Mouse (Mus musculus) embryonic facial prominence, embryonic 10.5 days (tissue): ENCODE data around the gene Als2cr12. TPM values are rescaled to one million over a fixed set of nuclear protein-coding genes. Genes with fewer than 3 reads are reported as not detected.
"Not testable (repeated sequence)": the region's sequence is repeated elsewhere in the genome, so short reads cannot be mapped to it uniquely, and the experiment has no call there.

Experiments used
- DNase-seq: peaks from one replicate; pipeline ENCODE4 v3.0.0-alpha.2; 2017; ENCODE audit warnings: low spot score
- H3K27ac ChIP-seq: fragments of 300-500 bp; sonication (generic); replicated peaks from 2 replicates; pipeline ENCODE4 v1.5.1; 2016; ENCODE audit warnings: mild to moderate bottlenecking
- H3K27me3 ChIP-seq: fragments of 300-500 bp; sonication (generic); replicated peaks from 2 replicates; pipeline ENCODE4 v1.6.1; 2016; ENCODE audit warnings: low read depth, mild to moderate bottlenecking; ENCODE audit not compliant: poor library complexity, severe bottlenecking
- H3K36me3 ChIP-seq: fragments of 300-500 bp; sonication (generic); replicated peaks from 2 replicates; pipeline ENCODE4 v1.6.1; 2016; ENCODE audit warnings: mild to moderate bottlenecking, moderate library complexity
- H3K4me1 ChIP-seq: fragments of 300-500 bp; sonication (generic); 2 replicates; pipeline ENCODE4 v1.6.1; 2016
- H3K4me3 ChIP-seq: fragments of 300-500 bp; sonication (generic); 2 replicates; pipeline ENCODE4 v1.5.1; 2016; ENCODE audit warnings: mild to moderate bottlenecking, moderate library complexity
- H3K9me3 ChIP-seq: fragments of 300-500 bp; sonication (generic); 2 replicates; pipeline ENCODE4 v1.6.1; 2016; ENCODE audit warnings: mild to moderate bottlenecking
- WGBS: fragments of 180-500 bp; shearing (Covaris S2); methylation state at CpG from one replicate; pipeline ENCODE4 v1.1.7; 2016; 5-methylcytosine and 5-hydroxymethylcytosine counted together
- polyA plus RNA-seq: library from polyadenylated mRNA; unstranded; fragments of >200 nt; fragmentation: Nextera tagmentation; extraction: Ambion mirVana; gene quantifications from 2 replicates; pipeline ENCODE4 v1.2.1, GENCODE M21; 2016

Als2cr12 gene
- polyA plus RNA-seq, 1 experiment from 2014 or later, result not detected

- H3K36me3 ChIP-seq, result peaks cover 50% of the 10 kb centered on the region
- no peak overlapping the region for H3K27ac ChIP-seq
- H3K4me1 ChIP-seq, result peaks cover 23% of the 10 kb centered on the region
- H3K27me3 ChIP-seq, result no peaks in the 10 kb centered on the region
- DNase-seq, result no peak
- H3K9me3 ChIP-seq, result no peaks in the 10 kb centered on the region
- no peak overlapping the region for H3K4me3 ChIP-seq
Observed at GRCm38 (mm10) chr1:58715536-58715935, 19.7 kb upstream of the Als2cr12 start.

DNA sequence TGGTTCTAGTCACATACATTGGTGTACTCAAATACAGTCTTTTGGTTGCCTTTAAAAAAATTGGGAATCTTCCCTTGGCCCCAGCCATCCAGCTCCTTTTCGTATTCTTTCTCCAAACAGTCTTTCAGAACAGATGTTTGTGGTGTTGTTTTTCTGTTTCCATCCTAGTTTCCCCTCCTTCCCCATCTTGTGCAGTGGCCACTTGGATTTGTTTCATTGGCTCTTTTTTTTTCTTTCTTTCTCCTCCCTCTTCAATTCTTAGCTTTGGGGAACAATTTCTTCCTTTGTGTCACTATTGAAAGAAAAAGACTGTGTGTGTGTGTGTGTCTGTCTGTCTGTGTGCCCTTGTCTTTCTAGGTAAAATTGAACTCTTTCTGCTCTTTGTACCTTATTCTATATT is 18.6 kb upstream of the Als2cr12 start:
- peaks cover 23% of the 10 kb centered on the region for H3K4me1 ChIP-seq
- peaks cover 40% of the 10 kb centered on the region for H3K36me3 ChIP-seq
- H3K9me3 ChIP-seq, result no peaks in the 10 kb centered on the region
- H3K27me3 ChIP-seq, result no peaks in the 10 kb centered on the region
- no peak for DNase-seq
- peak overlapping the region; percentile 96 for H3K27ac ChIP-seq
- peak overlapping the region; percentile 79 for H3K4me3 ChIP-seq
- 66% methylated on average over 1 of the region's 1 CpGs for WGBS

- Histone ChIP-seq H3K36me3 (peaks cover 35% of the 10 kb centered on the region), H3K27me3 (no peaks in the 10 kb centered on the region), H3K9me3 (no peaks in the 10 kb centered on the region), H3K4me1 (peaks cover 23% of the 10 kb centered on the region), H3K27ac (peak overlapping the region; percentile 96), H3K4me3 (peak overlapping the region; percentile 79)
- DNase-seq, result peak; percentile 19
- WGBS, result 55% methylated on average over 4 of the region's 4 CpGs
Observed at GRCm38 (mm10) chr1:58713893-58714231, 18.1 kb upstream of the Als2cr12 start.

- Histone ChIP-seq H3K27ac (peak overlapping the region; percentile 96), H3K9me3 (no peaks in the 10 kb centered on the region), H3K4me1 (peaks cover 23% of the 10 kb centered on the region), H3K4me3 (peak overlapping the region; percentile 79), H3K27me3 (no peaks in the 10 kb centered on the region), H3K36me3 (peaks cover 34% of the 10 kb centered on the region)
- peak; percentile 72 for DNase-seq
- 2% methylated on average over 31 of the region's 31 CpGs for WGBS
Observed at GRCm38 (mm10) chr1:58713081-58713892, 17.5 kb upstream of the Als2cr12 start.

- Histone ChIP-seq H3K4me3 (peak overlapping the region; percentile 79), H3K27ac (peak overlapping the region; percentile 96), H3K4me1 (peaks cover 23% of the 10 kb centered on the region), H3K9me3 (no peaks in the 10 kb centered on the region), H3K27me3 (no peaks in the 10 kb centered on the region), H3K36me3 (peaks cover 26% of the 10 kb centered on the region)
- 7% methylated on average over 17 of the region's 17 CpGs for WGBS
- DNase-seq, result peak; percentile 79
Observed at GRCm38 (mm10) chr1:58712076-58713061, 16.6 kb upstream of the Als2cr12 start.

GRCm38 (mm10) chr1:58711365-58712016 is 15.7 kb upstream of the Als2cr12 start, which contains the start of gene Cflar:
Gene Cflar (plus strand): TSS chr1:58711508.
- H3K27ac ChIP-seq, result peak within 1 kb of the TSS; percentile 96
- WGBS, result under 1% methylated on average over 45 of the region's 45 CpGs
- H3K4me1 ChIP-seq, result peaks cover 23% of the 10 kb centered on the region
- no peaks in the 10 kb centered on the region for H3K27me3 ChIP-seq
- H3K36me3 ChIP-seq, result peaks cover 19% of the 10 kb centered on the region
- DNase-seq, result peak; percentile 84
- no peaks in the 10 kb centered on the region for H3K9me3 ChIP-seq
- H3K4me3 ChIP-seq, result peak within 1 kb of the TSS; percentile 79

GRCm38 (mm10) chr1:58710711-58711364 is 15.0 kb upstream of the Als2cr12 start:
- no peaks in the 10 kb centered on the region for H3K27me3 ChIP-seq
- H3K4me3 ChIP-seq, result peak overlapping the region; percentile 79
- 54% methylated on average over 10 of the region's 10 CpGs for WGBS
- peaks cover 12% of the 10 kb centered on the region for H3K36me3 ChIP-seq
- no peaks in the 10 kb centered on the region for H3K9me3 ChIP-seq
- peak; percentile 36 for DNase-seq
- H3K27ac ChIP-seq, result peak overlapping the region; percentile 96
- H3K4me1 ChIP-seq, result peaks cover 19% of the 10 kb centered on the region

DNA sequence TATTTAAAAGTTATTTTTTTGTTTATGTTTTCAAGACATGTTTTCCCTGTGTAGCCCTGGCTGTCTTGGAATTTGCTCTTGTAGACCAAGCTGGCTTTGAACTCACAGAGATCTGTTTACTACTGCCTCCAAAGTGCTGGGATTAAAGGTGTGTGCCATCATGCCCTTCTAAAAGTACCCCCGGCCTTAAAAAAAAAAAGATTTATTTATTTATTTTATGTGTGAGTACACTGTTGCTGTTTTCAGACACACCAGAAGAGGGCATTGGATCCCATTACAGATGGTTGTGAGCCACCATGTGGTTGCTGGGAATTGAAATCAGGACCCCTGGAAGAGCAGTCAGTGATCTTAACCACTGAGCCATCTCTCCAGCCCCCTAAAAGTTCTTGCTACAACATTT is 14.3 kb upstream of the Als2cr12 start:
- not testable (repeated sequence) for H3K4me3 ChIP-seq, DNase-seq, H3K36me3 ChIP-seq, H3K9me3 ChIP-seq, H3K27me3 ChIP-seq, H3K27ac ChIP-seq
- 92% methylated on average over 1 of the region's 1 CpGs for WGBS
- peaks cover 14% of the 10 kb centered on the region for H3K4me1 ChIP-seq

- WGBS, result 85% methylated on average over 5 of the region's 5 CpGs
- not testable (repeated sequence) for DNase-seq
Observed at GRCm38 (mm10) chr1:58700580-58701162, 4.9 kb upstream of the Als2cr12 start.

DNA sequence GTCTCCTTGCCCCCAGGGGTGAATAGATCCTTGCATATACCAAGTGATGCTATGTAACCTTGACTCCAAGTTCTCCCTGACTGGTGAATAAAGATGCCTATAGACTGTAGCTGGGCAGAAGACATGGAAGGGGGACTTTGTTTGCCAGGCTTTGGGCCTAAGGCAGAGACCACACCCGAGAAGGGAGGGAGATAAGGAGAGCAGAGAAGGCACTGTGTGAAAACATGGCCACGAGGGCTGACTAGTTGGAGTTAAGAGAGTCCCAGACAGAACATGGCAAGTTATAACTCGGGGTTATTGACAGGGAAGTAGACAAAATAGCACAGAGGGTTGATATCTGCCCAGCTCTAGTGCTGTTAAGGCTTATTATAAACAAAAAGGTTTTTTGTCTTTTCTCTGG is 4.2 kb upstream of the Als2cr12 start:
- Histone ChIP-seq H3K36me3 (no peaks in the 10 kb centered on the region), H3K27me3 (no peaks in the 10 kb centered on the region), H3K27ac (no peak overlapping the region), H3K4me3 (no peak overlapping the region), H3K9me3 (no peaks in the 10 kb centered on the region), H3K4me1 (no peaks in the 10 kb centered on the region)
- no peak for DNase-seq
- 72% methylated on average over 3 of the region's 3 CpGs for WGBS

More at GRCm38 (mm10) chr1:58700580-58701162, 4.9 kb upstream of the Als2cr12 start:
- H3K27me3 ChIP-seq, H3K27ac ChIP-seq, H3K4me3 ChIP-seq, H3K4me1 ChIP-seq, H3K9me3 ChIP-seq, H3K36me3 ChIP-seq: not testable (repeated sequence)

DNA sequence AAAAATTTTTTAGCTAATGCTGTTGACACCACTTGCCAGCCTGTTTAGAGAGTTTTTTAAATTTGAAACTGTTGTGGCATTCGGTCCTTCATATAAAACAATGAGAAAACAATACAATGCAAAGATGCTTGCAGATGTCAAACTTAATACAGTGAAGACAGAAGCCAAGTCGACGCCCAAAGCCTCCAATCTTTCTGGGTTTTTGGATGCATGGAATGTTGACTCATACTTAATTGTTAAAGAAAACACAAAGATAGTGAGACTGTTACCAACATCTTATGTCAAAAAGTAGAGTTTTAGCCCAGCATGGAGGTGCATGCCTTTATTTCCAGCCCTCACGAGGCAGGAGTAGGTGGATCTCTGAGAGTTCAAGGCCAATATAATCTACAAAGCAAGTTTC is 3.0 kb upstream of the Als2cr12 start:
- Histone ChIP-seq H3K4me1 (no peaks in the 10 kb centered on the region), H3K27ac (no peak overlapping the region), H3K4me3 (no peak overlapping the region), H3K27me3 (no peaks in the 10 kb centered on the region), H3K9me3 (no peaks in the 10 kb centered on the region), H3K36me3 (no peaks in the 10 kb centered on the region)
- no peak for DNase-seq
- 85% methylated on average over 4 of the region's 4 CpGs for WGBS
